Mouse (Mus musculus) T-helper 1 cell (primary cell): ENCODE measurements around the gene Itpr2.

ENCODE experiments used
- in situ Hi-C: fragments of 300-600 bp; cut with MboI, MseI; formaldehyde crosslinking; loops from one replicate; pipeline ENCODE4 v1.15.1; 2025; ENCODE audit warnings: high pct_unique_total_duplicates

Gene Itpr2

DNA sequence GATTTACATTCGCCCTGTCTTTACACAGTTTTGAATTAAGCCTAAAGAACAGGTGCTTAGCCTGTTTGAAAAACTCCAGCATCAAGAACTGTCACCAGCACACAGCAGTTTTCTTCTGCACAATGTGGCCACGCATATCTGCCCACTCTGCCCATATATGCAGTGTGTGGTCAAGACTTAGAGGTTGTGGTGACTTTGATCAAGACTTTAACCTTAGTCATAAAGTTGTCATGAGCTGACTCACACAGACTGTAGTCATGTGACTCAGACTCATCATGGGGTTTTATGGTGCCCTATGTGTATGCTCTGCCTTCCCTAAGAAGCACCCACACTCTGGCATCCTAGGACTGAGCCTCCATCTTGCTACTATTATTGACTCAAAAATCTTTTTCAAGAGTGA lies 316.5 kb downstream of the Itpr2 start:
- in situ Hi-C loops, result no loop called here

DNA sequence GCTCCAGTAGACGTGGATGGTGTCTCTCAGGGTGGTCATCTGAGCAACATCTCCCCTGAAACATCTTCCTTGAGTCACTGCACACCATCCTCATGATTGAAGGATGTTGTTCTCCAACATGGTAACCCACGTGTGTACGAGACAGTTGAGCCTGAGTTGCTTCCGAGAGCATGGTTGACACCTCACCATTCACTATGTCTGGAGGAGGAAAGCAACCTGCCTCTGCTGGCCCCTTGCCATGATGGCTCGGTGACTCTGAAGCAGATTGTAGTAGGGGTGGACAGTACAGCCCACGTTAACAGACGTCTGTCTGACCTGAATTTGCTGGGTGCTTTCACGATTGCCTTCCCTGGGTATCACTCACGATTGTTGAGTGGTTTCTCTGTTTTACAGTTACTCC lies 317.3 kb downstream of the Itpr2 start:
- in situ Hi-C loops, result no loop called here

DNA sequence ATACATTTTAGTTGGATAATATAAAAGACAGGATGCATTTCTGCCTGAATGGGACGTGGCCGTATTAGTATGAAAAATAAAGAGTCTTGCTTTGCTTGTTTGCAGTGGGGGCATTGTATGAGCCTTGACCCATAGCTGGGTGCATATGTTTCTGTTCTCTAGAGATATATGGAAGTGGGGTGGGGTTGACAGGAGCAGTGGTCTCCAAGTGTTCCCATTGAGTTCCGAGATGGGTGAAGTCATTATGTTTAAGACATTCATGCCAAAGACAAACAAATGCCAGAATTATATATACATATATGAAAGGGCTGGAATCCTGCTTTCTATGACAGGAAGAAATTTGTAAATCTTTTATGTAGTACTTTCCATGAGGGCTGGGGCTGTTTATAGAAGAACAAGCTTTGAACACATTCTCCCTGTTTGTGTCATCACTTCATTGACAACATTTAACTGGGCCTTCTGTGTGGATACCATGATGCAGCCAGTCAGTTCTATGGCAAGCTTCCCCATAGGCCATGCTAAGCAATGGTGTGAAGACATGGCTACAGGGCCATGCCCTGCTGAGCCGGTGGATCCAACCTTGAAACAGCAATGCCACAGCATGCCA lies 327.3 kb downstream of the Itpr2 start:
- in situ Hi-C loops, result no loop called here

DNA sequence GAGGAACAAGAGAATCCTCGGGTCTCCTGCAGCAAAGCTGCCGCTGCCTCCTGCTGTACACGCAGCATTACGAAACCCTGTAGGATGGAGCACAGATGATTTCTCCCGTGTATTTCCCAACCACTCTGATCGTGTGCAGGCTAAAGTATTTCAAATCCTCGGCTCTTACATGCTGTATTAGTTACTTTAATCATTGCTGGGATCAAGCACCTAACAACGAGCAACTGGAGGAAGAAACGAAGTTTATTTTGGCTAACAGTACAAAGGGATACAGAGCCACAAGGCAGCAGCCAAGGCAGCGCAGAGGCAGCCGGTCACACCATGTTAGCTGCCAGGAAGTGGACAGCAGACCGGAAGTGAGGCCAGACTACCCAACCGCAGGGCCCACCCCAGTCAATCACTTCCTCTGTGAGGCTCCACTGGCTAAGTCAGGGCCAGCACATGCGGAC lies 331.4 kb downstream of the Itpr2 start:
- in situ Hi-C loops, result no loop called here

- in situ Hi-C loops, result loop anchor here (10.0 kb wide), 2 partner anchors 108 to 332 kb away; no protein-coding TSS in a partner anchor
These were observed 334.8 kb downstream of the Itpr2 start for GRCm38 (mm10) chr6:146167207-146167606.

- in situ Hi-C loops, result loop anchor here (10.0 kb wide), 3 partner anchors 115 to 325 kb away; no protein-coding TSS in a partner anchor
These were observed 342.4 kb downstream of the Itpr2 start for GRCm38 (mm10) chr6:146159641-146160040.

GRCm38 (mm10) chr6:146158717-146159116 lies 343.3 kb downstream of the Itpr2 start:
- in situ Hi-C loops, result loop anchor here (10.0 kb wide), 1 partner anchor 144 kb away; no protein-coding TSS in a partner anchor

GRCm38 (mm10) chr6:146157983-146158535 lies 344.0 kb downstream of the Itpr2 start:
- in situ Hi-C loops, result loop anchor here (10.0 kb wide), 1 partner anchor 143 kb away; no protein-coding TSS in a partner anchor

DNA sequence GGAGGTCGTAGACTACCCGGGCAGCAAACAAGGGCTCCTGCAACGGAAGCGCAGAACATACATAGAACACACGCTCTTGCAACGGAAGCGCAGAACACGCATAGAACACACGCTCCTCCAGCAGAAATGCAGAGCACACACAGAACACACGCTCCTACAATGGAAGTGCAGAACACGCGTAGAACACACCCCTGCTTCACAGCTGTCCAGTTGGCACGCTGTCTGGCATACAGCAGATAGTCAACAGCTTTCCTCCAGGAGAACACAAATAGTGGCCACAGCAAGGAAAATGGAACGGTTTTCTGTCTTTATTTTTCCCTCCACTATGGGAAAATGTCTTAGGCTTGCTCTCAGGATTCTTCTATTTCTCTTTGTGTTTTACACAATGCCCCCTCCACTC lies 344.9 kb downstream of the Itpr2 start:
- in situ Hi-C loops, result loop anchor here (10.0 kb wide), 1 partner anchor 142 kb away; no protein-coding TSS in a partner anchor

GRCm38 (mm10) chr6:146156536-146156935 lies 345.5 kb downstream of the Itpr2 start:
- in situ Hi-C loops, result loop anchor here (10.0 kb wide), 1 partner anchor 142 kb away; no protein-coding TSS in a partner anchor

DNA sequence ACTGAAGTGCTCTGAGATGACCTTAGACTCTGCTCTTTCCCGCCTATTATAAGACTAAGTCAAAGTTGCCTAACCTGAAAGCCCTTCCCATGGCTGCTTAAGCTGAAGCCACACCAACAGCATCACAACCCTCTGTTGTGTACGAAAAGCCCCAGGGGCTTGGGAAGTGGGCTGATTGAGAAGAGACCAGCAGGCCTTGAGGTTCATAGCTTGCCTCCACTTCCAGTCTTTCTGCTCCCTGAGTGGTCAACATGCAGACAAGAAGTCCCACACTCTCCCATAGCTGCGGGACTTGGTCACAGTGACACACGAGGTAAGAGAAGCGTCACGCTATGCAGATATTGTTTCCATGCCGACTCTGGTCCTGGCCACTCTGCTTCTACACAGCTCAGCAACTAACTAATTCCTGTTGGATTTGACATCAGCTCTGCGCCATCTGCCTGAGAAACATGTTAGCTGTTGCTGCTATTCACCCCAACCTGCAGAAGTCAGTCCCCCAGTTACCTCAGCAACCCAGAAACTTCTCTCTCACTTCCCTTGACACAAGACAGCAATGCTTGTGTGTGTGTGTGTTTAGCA lies 346.8 kb downstream of the Itpr2 start:
- in situ Hi-C loops, result loop anchor here (10.0 kb wide), 1 partner anchor 140 kb away; no protein-coding TSS in a partner anchor

GRCm38 (mm10) chr6:146152843-146153242 lies 349.2 kb downstream of the Itpr2 start:
- in situ Hi-C loops, result loop anchor here (10.0 kb wide), 1 partner anchor 138 kb away; no protein-coding TSS in a partner anchor

DNA sequence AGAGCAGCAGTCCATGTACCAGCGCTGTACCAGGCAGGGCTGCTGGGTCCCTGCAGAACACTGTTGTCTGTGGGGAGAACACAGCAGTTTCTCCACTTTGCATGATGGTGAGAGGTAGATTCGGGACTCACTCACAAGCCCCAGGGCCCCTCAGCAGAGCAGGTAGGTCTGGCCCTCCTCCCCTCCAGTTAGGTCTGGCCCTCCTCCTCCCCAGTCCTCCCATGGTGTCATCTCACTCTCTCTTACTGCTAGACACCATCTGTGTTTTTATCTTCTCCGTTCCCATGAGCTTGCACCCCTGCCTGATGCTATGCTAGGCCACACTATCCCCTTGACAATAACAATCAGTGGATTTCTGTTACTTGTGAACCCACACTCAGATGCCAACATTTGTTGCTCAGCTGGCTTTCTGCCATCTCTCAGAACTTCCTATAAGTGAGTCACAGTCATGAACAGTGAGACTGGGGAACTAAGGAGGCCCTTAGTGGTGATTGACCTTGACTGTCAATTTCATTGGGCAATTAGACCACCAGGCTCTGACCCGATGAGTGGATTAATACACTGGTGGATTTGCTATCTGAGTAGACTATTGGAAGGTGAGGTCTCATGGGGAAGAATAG lies 360.9 kb downstream of the Itpr2 start:
- in situ Hi-C loops, result loop anchor here (5.0 kb wide), 1 partner anchor 49 kb away; no protein-coding TSS in a partner anchor

DNA sequence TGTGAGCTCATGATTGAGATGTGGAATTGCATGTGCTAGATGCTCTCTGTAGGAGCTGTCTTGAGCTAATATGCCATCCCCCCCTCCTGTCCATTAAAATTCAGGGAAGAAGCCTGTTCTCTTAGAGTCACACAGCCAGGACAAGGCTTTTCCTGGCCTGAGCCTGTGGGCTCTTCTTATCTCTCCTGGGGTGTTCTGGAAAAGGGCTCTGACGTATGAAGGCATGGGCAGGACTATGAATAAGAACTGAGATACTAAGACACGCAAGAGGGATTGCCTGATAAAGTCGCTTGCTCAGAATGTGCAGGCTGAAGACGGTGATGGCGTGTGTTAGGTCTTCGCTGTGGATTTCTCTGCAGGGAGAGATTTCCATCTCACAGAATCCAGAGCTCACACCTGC lies 361.9 kb downstream of the Itpr2 start:
- in situ Hi-C loops, result loop anchor here (5.0 kb wide), 1 partner anchor 48 kb away; no protein-coding TSS in a partner anchor

- in situ Hi-C loops, result loop anchor here (5.0 kb wide), 1 partner anchor 81 kb away; no protein-coding TSS in a partner anchor
These were observed 365.4 kb downstream of the Itpr2 start for GRCm38 (mm10) chr6:146136646-146137045.

- in situ Hi-C loops, result loop anchor here (5.0 kb wide), 1 partner anchor 81 kb away; no protein-coding TSS in a partner anchor
These were observed 365.8 kb downstream of the Itpr2 start for GRCm38 (mm10) chr6:146136244-146136643.

DNA sequence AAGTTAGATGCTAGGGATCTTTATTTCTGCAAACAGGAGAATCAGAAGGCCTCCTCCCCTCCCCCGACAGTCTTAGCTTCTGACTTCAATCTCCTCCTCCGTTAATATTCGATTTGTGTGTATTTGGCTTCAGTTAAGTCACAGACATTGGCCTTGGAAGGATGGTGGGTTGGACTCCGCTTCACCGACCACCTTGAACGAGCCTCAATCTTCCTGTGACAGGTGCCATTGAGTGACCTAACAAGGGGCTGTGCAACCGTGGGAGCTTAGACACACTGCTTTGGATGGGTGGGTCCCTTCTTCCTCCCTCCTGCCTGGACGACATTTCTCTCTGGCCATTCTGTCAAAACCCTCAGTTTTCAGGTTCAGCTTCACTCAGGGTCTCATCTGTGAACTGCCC lies 366.7 kb downstream of the Itpr2 start:
- in situ Hi-C loops, result loop anchor here (5.0 kb wide), 1 partner anchor 82 kb away; no protein-coding TSS in a partner anchor

GRCm38 (mm10) chr6:146133921-146134320 lies 368.1 kb downstream of the Itpr2 start:
- in situ Hi-C loops, result no loop called here

DNA sequence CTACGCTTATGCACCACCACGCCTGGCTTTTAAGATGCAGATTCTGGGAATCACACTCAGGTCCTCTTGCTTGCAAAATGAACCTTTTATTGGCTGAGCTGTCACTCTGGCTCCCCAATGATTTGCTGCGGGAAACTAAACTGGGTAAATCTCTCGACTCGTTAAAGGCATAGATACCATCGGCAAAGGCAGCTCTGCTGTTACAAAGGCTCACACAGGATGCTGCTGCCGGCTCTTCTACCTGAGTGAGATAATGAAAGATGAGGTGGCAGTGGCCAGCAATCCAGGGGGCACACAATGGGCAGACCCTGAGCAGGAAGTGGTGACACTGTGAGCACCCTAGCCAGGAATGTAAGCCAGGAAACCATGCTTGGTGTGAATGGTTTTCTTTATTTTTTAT lies 373.0 kb downstream of the Itpr2 start:
- in situ Hi-C loops, result no loop called here

- in situ Hi-C loops, result no loop called here
These were observed 375.0 kb downstream of the Itpr2 start for GRCm38 (mm10) chr6:146126823-146127681.

GRCm38 (mm10) chr6:146125621-146126020 lies 376.4 kb downstream of the Itpr2 start:
- in situ Hi-C loops, result no loop called here
